Mouse (Mus musculus) left cerebral cortex, adult 8-10 months (tissue): ENCODE results near the gene Dnal4. TPM values are rescaled to one million over a fixed set of nuclear protein-coding genes. Genes with fewer than 3 reads are reported as not detected.
"Not testable (repeated sequence)": the region's sequence is repeated elsewhere in the genome, so short reads cannot be mapped to it uniquely, and the experiment has no call there.

Experiments used
- DNase-seq, 2 experiments: peaks; one replicate each; pipeline ENCODE4 v3.0.0; 2022; ENCODE audit warnings: low spot score in 2 of 2
- total RNA-seq, 4 experiments: library from RNA; stranded (reverse); gene quantifications; 2 replicates each; pipeline ENCODE4 v1.2.4; 2022

Gene Dnal4
- 10 to 100 TPM; 49.3 to 56.8 (median 52.9) TPM for total RNA-seq

GRCm38 (mm10) chr15:79777749-79778148, at the start of gene Dnal4:
Gene Dnal4, minus strand, starts transcription at chr15:79777849.
- no peak for DNase-seq

- DNase-seq = no peak
These were observed 49.6 kb upstream of the Dnal4 start for GRCm38 (mm10) chr15:79827061-79827777.

- no peak for DNase-seq
These were observed 48.7 kb upstream of the Dnal4 start for GRCm38 (mm10) chr15:79826221-79826935.

- DNase-seq = no peak
These were observed 47.6 kb upstream of the Dnal4 start for GRCm38 (mm10) chr15:79825146-79825825.

- DNase-seq = no peak
These were observed 46.1 kb upstream of the Dnal4 start for GRCm38 (mm10) chr15:79823588-79824280.

- DNase-seq = no peak
These were observed 44.9 kb upstream of the Dnal4 start for GRCm38 (mm10) chr15:79822265-79823199.

- DNase-seq = no peak
These were observed 40.7 kb upstream of the Dnal4 start for GRCm38 (mm10) chr15:79818325-79818724.

- no peak for DNase-seq
These were observed 36.1 kb upstream of the Dnal4 start for GRCm38 (mm10) chr15:79813666-79814258.

- not testable (repeated sequence) for DNase-seq
These were observed 35.2 kb upstream of the Dnal4 start for GRCm38 (mm10) chr15:79812840-79813239.

- no peak for DNase-seq
These were observed 33.3 kb upstream of the Dnal4 start for GRCm38 (mm10) chr15:79810997-79811396.

GRCm38 (mm10) chr15:79810061-79810460, 32.4 kb upstream of the Dnal4 start:
- no peak for DNase-seq

GRCm38 (mm10) chr15:79808658-79809057, 31.0 kb upstream of the Dnal4 start:
- no peak for DNase-seq

- DNase-seq = no peak
These were observed 30.5 kb upstream of the Dnal4 start for GRCm38 (mm10) chr15:79808114-79808513.

GRCm38 (mm10) chr15:79807050-79807449, 29.4 kb upstream of the Dnal4 start:
- no peak for DNase-seq

GRCm38 (mm10) chr15:79805246-79805645, 27.6 kb upstream of the Dnal4 start:
- no peak for DNase-seq

GRCm38 (mm10) chr15:79804352-79805071, 26.9 kb upstream of the Dnal4 start, which contains the start of gene Nptxr:
Gene Nptxr, minus strand, starts transcription at chr15:79804766.
- no peak for DNase-seq

- no peak for DNase-seq
These were observed 26.1 kb upstream of the Dnal4 start for GRCm38 (mm10) chr15:79803533-79804351.

GRCm38 (mm10) chr15:79802304-79802703, 24.7 kb upstream of the Dnal4 start:
- no peak for DNase-seq
